Mouse (Mus musculus) hindbrain, embryonic 13.5 days (tissue): Measurements from ENCODE around the gene Fam120c. TPM values are rescaled to one million over a fixed set of nuclear protein-coding genes. Genes with fewer than 3 reads are reported as not detected.
"Not testable (repeated sequence)": the region's sequence is repeated elsewhere in the genome, so short reads cannot be mapped to it uniquely, and the experiment has no call there.

ENCODE experiments used
- ATAC-seq: fragments of 200-750 bp; cut with Nextera tagmentation; 2 replicates; pipeline ENCODE4 v1.8.0; 2017; ENCODE audit warnings: moderate TSS enrichment; ENCODE audit not compliant: low FRiP score
- H3K27ac ChIP-seq: fragments of 300-500 bp; sonication (generic); 2 replicates; pipeline ENCODE4 v1.5.1; 2015; ENCODE audit warnings: inconsistent platforms, mild to moderate bottlenecking, moderate library complexity
- H3K27me3 ChIP-seq: fragments of 300-500 bp; sonication (generic); 2 replicates; pipeline ENCODE4 v1.6.1; 2015; ENCODE audit warnings: mild to moderate bottlenecking, inconsistent platforms
- H3K36me3 ChIP-seq: fragments of 300-500 bp; sonication (generic); 2 replicates; pipeline ENCODE4 v1.6.1; 2015; ENCODE audit warnings: mild to moderate bottlenecking, inconsistent platforms
- H3K4me1 ChIP-seq: fragments of 300-500 bp; sonication (generic); replicated peaks from 2 replicates; pipeline ENCODE4 v1.6.1; 2015; ENCODE audit warnings: inconsistent platforms
- H3K4me2 ChIP-seq: fragments of 300-500 bp; sonication (generic); 2 replicates; pipeline ENCODE4 v1.6.1; 2015; ENCODE audit warnings: inconsistent platforms, mild to moderate bottlenecking, moderate library complexity
- H3K4me3 ChIP-seq: fragments of 300-500 bp; sonication (generic); 2 replicates; pipeline ENCODE4 v1.5.1; 2015; ENCODE audit warnings: mild to moderate bottlenecking, inconsistent platforms
- H3K9ac ChIP-seq: fragments of 300-500 bp; sonication (generic); 2 replicates; pipeline ENCODE4 v1.6.1; 2015; ENCODE audit warnings: mild to moderate bottlenecking, inconsistent platforms
- H3K9me3 ChIP-seq: fragments of 300-500 bp; sonication (generic); 2 replicates; pipeline ENCODE4 v1.6.1; 2016; ENCODE audit warnings: inconsistent platforms
- WGBS: fragments of 180-500 bp; shearing (Covaris S2); methylation state at CpG from one replicate; pipeline ENCODE4 v1.1.7; 2015; 5-methylcytosine and 5-hydroxymethylcytosine counted together
- polyA plus RNA-seq: library from polyadenylated mRNA; unstranded; fragments of >200 nt; fragmentation: Nextera tagmentation; extraction: Ambion mirVana; gene quantifications from 2 replicates; pipeline ENCODE4 v1.2.1, GENCODE M21; 2015

The Fam120c gene
- polyA plus RNA-seq, 1 experiment from 2014 or later = 5.9 TPM

- WGBS = 88% methylated on average over 1 of the region's 1 CpGs
- no peak for ATAC-seq
- Histone ChIP-seq H3K4me2 (no peak overlapping the region), H3K27ac (no peak overlapping the region), H3K4me1 (no peaks in the 10 kb centered on the region), H3K27me3 (no peaks in the 10 kb centered on the region), H3K4me3 (no peak overlapping the region), H3K36me3 (no peaks in the 10 kb centered on the region), H3K9me3 (no peaks in the 10 kb centered on the region), H3K9ac (no peak overlapping the region)
Observed at GRCm38 (mm10) chrX:151444189-151444588, 100.2 kb downstream of the Fam120c start.

GRCm38 (mm10) chrX:151488128-151488527 is 144.2 kb downstream of the Fam120c start:
- H3K36me3 ChIP-seq = no peaks in the 10 kb centered on the region
- H3K9me3 ChIP-seq = no peaks in the 10 kb centered on the region
- H3K4me3 ChIP-seq = no peak overlapping the region
- 81% methylated on average over 3 of the region's 3 CpGs for WGBS
- no peaks in the 10 kb centered on the region for H3K27me3 ChIP-seq
- no peaks in the 10 kb centered on the region for H3K4me1 ChIP-seq
- H3K27ac ChIP-seq = no peak overlapping the region
- no peak overlapping the region for H3K4me2 ChIP-seq
- no peak for ATAC-seq
- H3K9ac ChIP-seq = no peak overlapping the region

- WGBS = 93% methylated on average over 4 of the region's 4 CpGs
Observed at GRCm38 (mm10) chrX:151493269-151493668, 149.3 kb downstream of the Fam120c start.

GRCm38 (mm10) chrX:151496596-151496995 is 152.6 kb downstream of the Fam120c start:
- Histone ChIP-seq H3K27ac (no peak overlapping the region), H3K4me1 (no peaks in the 10 kb centered on the region), H3K4me3 (no peak overlapping the region), H3K4me2 (no peak overlapping the region), H3K27me3 (no peaks in the 10 kb centered on the region), H3K9me3 (peaks cover 4% of the 10 kb centered on the region; the same call in 1 of the 2 replicates), H3K36me3 (no peaks in the 10 kb centered on the region), H3K9ac (no peak overlapping the region)
- ATAC-seq = no peak
- WGBS = 89% methylated on average over 1 of the region's 1 CpGs

More at GRCm38 (mm10) chrX:151493269-151493668, 149.3 kb downstream of the Fam120c start:
- not testable (repeated sequence) for H3K36me3 ChIP-seq, H3K27ac ChIP-seq, H3K4me1 ChIP-seq, ATAC-seq, H3K4me3 ChIP-seq, H3K9me3 ChIP-seq, H3K4me2 ChIP-seq, H3K27me3 ChIP-seq, H3K9ac ChIP-seq

GRCm38 (mm10) chrX:151508536-151508935 is 164.6 kb downstream of the Fam120c start:
- no peaks in the 10 kb centered on the region for H3K36me3 ChIP-seq
- H3K4me3 ChIP-seq = no peak overlapping the region
- H3K9ac ChIP-seq = no peak overlapping the region
- no peaks in the 10 kb centered on the region for H3K27me3 ChIP-seq
- H3K4me1 ChIP-seq = no peaks in the 10 kb centered on the region
- H3K27ac ChIP-seq = no peak overlapping the region
- ATAC-seq = no peak
- H3K9me3 ChIP-seq = no peaks in the 10 kb centered on the region
- H3K4me2 ChIP-seq = no peak overlapping the region

- no peaks in the 10 kb centered on the region for H3K9me3 ChIP-seq
- whole genome bisulfite sequencing = 100% methylated on average over 1 of the region's 1 CpGs
- no peak for ATAC-seq
- H3K4me3 ChIP-seq = no peak overlapping the region
- no peaks in the 10 kb centered on the region for H3K36me3 ChIP-seq
- H3K9ac ChIP-seq = no peak overlapping the region
- no peak overlapping the region for H3K27ac ChIP-seq
- no peaks in the 10 kb centered on the region for H3K4me1 ChIP-seq
- H3K27me3 ChIP-seq = no peaks in the 10 kb centered on the region
- H3K4me2 ChIP-seq = no peak overlapping the region
Observed at GRCm38 (mm10) chrX:151509906-151510305, 165.9 kb downstream of the Fam120c start.

GRCm38 (mm10) chrX:151513066-151513465 is 169.1 kb downstream of the Fam120c start:
- H3K4me1 ChIP-seq = no peaks in the 10 kb centered on the region
- H3K4me3 ChIP-seq = no peak overlapping the region
- no peak for ATAC-seq
- H3K4me2 ChIP-seq = no peak overlapping the region
- H3K9ac ChIP-seq = no peak overlapping the region
- 81% methylated on average over 3 of the region's 3 CpGs for WGBS
- no peak overlapping the region for H3K27ac ChIP-seq
- H3K36me3 ChIP-seq = no peaks in the 10 kb centered on the region
- H3K27me3 ChIP-seq = no peaks in the 10 kb centered on the region
- H3K9me3 ChIP-seq = no peaks in the 10 kb centered on the region

GRCm38 (mm10) chrX:151513694-151514093 is 169.7 kb downstream of the Fam120c start:
- Histone ChIP-seq H3K4me2 (no peak overlapping the region), H3K27me3 (no peaks in the 10 kb centered on the region), H3K9me3 (no peaks in the 10 kb centered on the region), H3K27ac (no peak overlapping the region), H3K36me3 (no peaks in the 10 kb centered on the region), H3K4me1 (no peaks in the 10 kb centered on the region), H3K4me3 (no peak overlapping the region), H3K9ac (no peak overlapping the region)
- ATAC-seq = no peak
- 94% methylated on average over 2 of the region's 2 CpGs for WGBS

- Histone ChIP-seq H3K4me2 (no peak overlapping the region), H3K27ac (no peak overlapping the region), H3K9me3 (no peaks in the 10 kb centered on the region), H3K4me1 (peaks cover 4% of the 10 kb centered on the region; the same call in 1 of the 2 replicates), H3K4me3 (no peak overlapping the region), H3K9ac (no peak overlapping the region), H3K27me3 (no peaks in the 10 kb centered on the region), H3K36me3 (no peaks in the 10 kb centered on the region)
- ATAC-seq = no peak
- WGBS = 64% methylated on average over 1 of the region's 1 CpGs
Observed at GRCm38 (mm10) chrX:151518181-151518580, 174.2 kb downstream of the Fam120c start.

GRCm38 (mm10) chrX:151520127-151520457 is 176.1 kb downstream of the Fam120c start:
- H3K27me3 ChIP-seq = no peaks in the 10 kb centered on the region
- H3K4me2 ChIP-seq = peak overlapping the region; percentile 43
- no peaks in the 10 kb centered on the region for H3K36me3 ChIP-seq
- H3K4me1 ChIP-seq = peaks cover 4% of the 10 kb centered on the region; the same call in 1 of the 2 replicates
- peak overlapping the region; percentile 97 for H3K27ac ChIP-seq
- peak; percentile 69 for ATAC-seq
- WGBS = 14% methylated on average over 17 of the region's 17 CpGs
- peak overlapping the region; percentile 54 for H3K4me3 ChIP-seq
- no peaks in the 10 kb centered on the region for H3K9me3 ChIP-seq
- H3K9ac ChIP-seq = peak overlapping the region; percentile 66

- WGBS = 15% methylated on average over 65 of the region's 68 CpGs
- no peaks in the 10 kb centered on the region for H3K27me3 ChIP-seq
- ATAC-seq = peak; percentile 97
Observed at GRCm38 (mm10) chrX:151520458-151521322, 176.7 kb downstream of the Fam120c start, which contains the start of gene Phf8. Phf8 (plus strand) TSS chrX:151520672.

More at GRCm38 (mm10) chrX:151520458-151521322, 176.7 kb downstream of the Fam120c start, which contains the start of gene Phf8:
- peak within 1 kb of the TSS; percentile 97 for H3K27ac ChIP-seq
- H3K4me2 ChIP-seq = peak within 1 kb of the TSS; percentile 65
- peaks cover 4% of the 10 kb centered on the region; the same call in 1 of the 2 replicates for H3K4me1 ChIP-seq
- H3K36me3 ChIP-seq = no peaks in the 10 kb centered on the region
- peak within 1 kb of the TSS; percentile 75 for H3K9ac ChIP-seq
- no peaks in the 10 kb centered on the region for H3K9me3 ChIP-seq
- H3K4me3 ChIP-seq = peak within 1 kb of the TSS; percentile 54
